Mouse (Mus musculus) CH12.LX (cell line): ENCODE results near the gene Hdac11. TPM values are rescaled to one million over a fixed set of nuclear protein-coding genes. Genes with fewer than 3 reads are reported as not detected.

ENCODE experiments used
- DNase-seq: peaks from one replicate; pipeline ENCODE4 v3.0.0-alpha.2; 2013; ENCODE audit errors: extremely low read depth
- H3K27ac ChIP-seq: 2 replicates; pipeline ENCODE4 v1.5.1; 2012; ENCODE audit warnings: low read depth, mild to moderate bottlenecking, control low read depth, moderate library complexity; ENCODE audit not compliant: insufficient read depth
- H3K27me3 ChIP-seq: replicated peaks from 2 replicates; pipeline ENCODE3; 2012; ENCODE audit warnings: inconsistent platforms
- H3K36me3 ChIP-seq, 2 experiments: replicated peaks in 1 of 2; 2 replicates each; pipeline versions ENCODE3 to v1.6.1; 2012; ENCODE audit warnings: inconsistent platforms in 1 of 2, low read length in 1 of 2, mild to moderate bottlenecking in 1 of 2, mixed read lengths in 1 of 2, moderate library complexity in 1 of 2; ENCODE audit not compliant: control insufficient read depth in 1 of 2, insufficient read depth in 1 of 2
- H3K4me1 ChIP-seq, 2 experiments: 2 replicates each; pipeline ENCODE4 v1.6.1; 2012; ENCODE audit warnings: inconsistent platforms in 1 of 2, moderate library complexity in 1 of 2; ENCODE audit not compliant: insufficient read depth in 2 of 2, control insufficient read depth in 1 of 2
- H3K4me2 ChIP-seq: 2 replicates; pipeline ENCODE4 v1.6.1; 2012; ENCODE audit warnings: low read depth, mild to moderate bottlenecking, control low read depth; ENCODE audit not compliant: poor library complexity, insufficient read depth, severe bottlenecking
- H3K4me3 ChIP-seq, 3 experiments: fragments of 150-350 bp in 1 of 3; sonication (generic) in 1 of 3; replicated peaks in 1 of 3; 2 replicates each; pipeline versions ENCODE3 to v1.5.1; 2011 to 2012; ENCODE audit warnings: low read depth in 2 of 3, low read length in 2 of 3, mild to moderate bottlenecking in 2 of 3, moderate library complexity in 2 of 3, control low read depth in 1 of 3, improper control_type of control experiment in 1 of 3, inconsistent platforms in 1 of 3, mixed read lengths in 1 of 3; ENCODE audit not compliant: poor library complexity in 1 of 3
- H3K79me2 ChIP-seq: replicated peaks from 2 replicates; pipeline ENCODE4 v1.6.1; 2012; ENCODE audit warnings: mild to moderate bottlenecking, moderate library complexity; ENCODE audit not compliant: control insufficient read depth, poor library complexity, insufficient read depth, severe bottlenecking; ENCODE audit errors: extremely low read depth
- H3K9ac ChIP-seq: 2 replicates; pipeline ENCODE4 v1.6.1; 2012; ENCODE audit warnings: low read depth, mild to moderate bottlenecking, control low read depth, moderate library complexity; ENCODE audit not compliant: insufficient read depth
- H3K9me3 ChIP-seq: replicated peaks from 2 replicates; pipeline ENCODE3; 2012; ENCODE audit warnings: low read length, inconsistent platforms, mixed read lengths
- CHD1 ChIP-seq: IDR thresholded peaks from 2 replicates; pipeline ENCODE4 v1.6.1; 2012; ENCODE audit warnings: low read depth, low read length, improper control_type of control experiment, inconsistent platforms
- CTCF ChIP-seq, 2 experiments: IDR thresholded peaks in 1 of 2; conservative IDR thresholded peaks in 1 of 2; 2 replicates each; pipeline ENCODE4 v1.5.1; 2011 to 2012; ENCODE audit warnings: low read depth in 2 of 2, low read length in 2 of 2, improper control_type of control experiment in 1 of 2, inconsistent platforms in 1 of 2, mild to moderate bottlenecking in 1 of 2, moderate library complexity in 1 of 2
- E2F4 ChIP-seq: IDR thresholded peaks from 2 replicates; pipeline ENCODE4 v1.6.1; 2011; ENCODE audit warnings: low read depth, low read length, improper control_type of control experiment; ENCODE audit not compliant: insufficient replicate concordance
- ELF1 ChIP-seq: IDR thresholded peaks from 2 replicates; pipeline ENCODE4 v1.6.1; 2014; ENCODE audit warnings: low read depth, mild to moderate bottlenecking, inconsistent platforms, low read length, improper control_type of control experiment
- EP300 ChIP-seq: IDR thresholded peaks from 2 replicates; pipeline ENCODE4 v1.6.1; 2011; ENCODE audit warnings: low read length, improper control_type of control experiment
- ETS1 ChIP-seq: conservative IDR thresholded peaks from 2 replicates; pipeline ENCODE4 v1.6.1; 2012; ENCODE audit warnings: low read depth, mild to moderate bottlenecking, inconsistent platforms, low read length, improper control_type of control experiment, moderate library complexity
- HCFC1 ChIP-seq: IDR thresholded peaks from 2 replicates; pipeline ENCODE4 v1.6.1; 2012; ENCODE audit warnings: low read depth, mild to moderate bottlenecking, inconsistent platforms, low read length, improper control_type of control experiment
- IRF4 ChIP-seq: IDR thresholded peaks from 2 replicates; pipeline ENCODE4 v1.6.1; 2014; ENCODE audit warnings: low read depth, mild to moderate bottlenecking, inconsistent platforms, low read length, improper control_type of control experiment
- JUND ChIP-seq: conservative IDR thresholded peaks from 2 replicates; pipeline ENCODE4 v1.6.1; 2011; ENCODE audit warnings: low read depth, low read length, improper control_type of control experiment
- MAZ ChIP-seq: IDR thresholded peaks from 2 replicates; pipeline ENCODE4 v1.6.1; 2012; ENCODE audit warnings: low read depth, mild to moderate bottlenecking, inconsistent platforms, low read length, improper control_type of control experiment, moderate library complexity
- MEF2A ChIP-seq: IDR thresholded peaks from 2 replicates; pipeline ENCODE4 v1.6.1; 2014; ENCODE audit warnings: low read depth, mild to moderate bottlenecking, inconsistent platforms, low read length, improper control_type of control experiment, borderline replicate concordance
- MYC ChIP-seq: IDR thresholded peaks from 2 replicates; pipeline ENCODE4 v1.6.1; 2011; ENCODE audit warnings: low read depth, mild to moderate bottlenecking, improper control_type of control experiment, low read length
- NELFE ChIP-seq: IDR thresholded peaks from 2 replicates; pipeline ENCODE4 v1.6.1; 2011; ENCODE audit warnings: low read depth, low read length, improper control_type of control experiment
- RAD21 ChIP-seq: IDR thresholded peaks from 2 replicates; pipeline ENCODE4 v1.6.1; 2011; ENCODE audit warnings: low read depth, mild to moderate bottlenecking, low read length, improper control_type of control experiment, moderate library complexity
- SIN3A ChIP-seq: IDR thresholded peaks from 2 replicates; pipeline ENCODE4 v1.6.1; 2012; ENCODE audit warnings: low read length, improper control_type of control experiment, inconsistent platforms
- USF2 ChIP-seq: conservative IDR thresholded peaks from 2 replicates; pipeline ENCODE4 v1.6.1; 2011; ENCODE audit warnings: low read depth, low read length, improper control_type of control experiment
- ZC3H11A ChIP-seq: IDR thresholded peaks from 2 replicates; pipeline ENCODE4 v1.6.1; 2012; ENCODE audit warnings: low read depth, mild to moderate bottlenecking, inconsistent platforms, low read length, improper control_type of control experiment
- ZKSCAN1 ChIP-seq: IDR thresholded peaks from 2 replicates; pipeline ENCODE4 v1.6.1; 2012; ENCODE audit warnings: low read depth, inconsistent platforms, low read length, improper control_type of control experiment, borderline replicate concordance
- ZMIZ1 ChIP-seq: IDR thresholded peaks from 2 replicates; pipeline ENCODE4 v1.6.1; 2012; ENCODE audit warnings: low read depth, mild to moderate bottlenecking, inconsistent platforms, low read length, improper control_type of control experiment
- ZNF384 ChIP-seq: IDR thresholded peaks from 2 replicates; pipeline ENCODE4 v1.6.1; 2012; ENCODE audit warnings: low read depth, low read length, improper control_type of control experiment, inconsistent platforms
- dilution Hi-C: fragments of 300-500 bp; cut with MboI; formaldehyde crosslinking; loops from 2 replicates; pipeline ENCODE4 v1.14.3; 2020; ENCODE audit warnings: low sequenced_read_pairs; ENCODE audit not compliant: extremely low pct_unique_long_range_greater_than_20kb, extremely low pct_ligation_motif_present
- in situ Hi-C: fragments of 300-500 bp; cut with MboI; formaldehyde crosslinking; loops from 3 replicates; pipeline ENCODE4 v1.14.3; 2019; ENCODE audit warnings: low sequenced_read_pairs, low pct_ligation_motif_present, low pct_unique_long_range_greater_than_20kb, mixed read lengths
- polyA plus RNA-seq: library from polyadenylated mRNA; unstranded; fragments of >175 nt; gene quantifications from 2 replicates; pipeline ENCODE4 v1.2.1, GENCODE M21; 2012; ENCODE audit warnings: low read depth; ENCODE audit not compliant: insufficient read length
- total RNA-seq, 2 experiments: library from RNA; depleted of rRNA; stranded (reverse); fragments of 300-350 nt in 1 of 2; fragments of >200 nt in 1 of 2; gene quantifications; 2 replicates each; pipeline ENCODE4 v1.2.3; 2012 to 2014

Hdac11 gene
- total and polyA plus RNA-seq, 3 experiments = 0.53 to 2.1 TPM; not detected in 1

- no peaks in the 10 kb centered on the region for H3K36me3 ChIP-seq
- H3K4me3 ChIP-seq = no peak overlapping the region
- H3K27ac ChIP-seq = no peak overlapping the region
- no peaks in the 10 kb centered on the region for H3K4me1 ChIP-seq
- no peak overlapping the region for H3K9ac ChIP-seq
- no peak overlapping the region for H3K4me2 ChIP-seq
- peaks cover 95% of the 10 kb centered on the region for H3K27me3 ChIP-seq
- DNase-seq = no peak
- in situ Hi-C loops = no loop called here
- H3K79me2 ChIP-seq = no peaks in the 10 kb centered on the region
- TF ChIP-seq HCFC1 = no peak
- TF ChIP-seq MYC = no peak
- TF ChIP-seq E2F4 = no peak
- TF ChIP-seq, all 38 proteins: peak for 0
- dilution Hi-C loops = no loop called here
- no peaks in the 10 kb centered on the region for H3K9me3 ChIP-seq
These were observed 59.0 kb downstream of the Hdac11 start for GRCm38 (mm10) chr6:91215454-91215853.

- H3K4me3 ChIP-seq = no peak overlapping the region
- H3K27me3 ChIP-seq = peaks cover 96% of the 10 kb centered on the region
- TF ChIP-seq MEF2A (no peak), EP300 (no peak), SIN3A (no peak), ZNF384 (no peak), IRF4 (no peak), ZC3H11A (no peak), MAZ (no peak), ZMIZ1 (no peak), ZKSCAN1 (no peak), JUND (no peak), ELF1 (no peak), MYC (no peak), ETS1 (no peak), CHD1 (no peak), CTCF (conservative IDR thresholded peaks at IDR 0.05 in 1 of 2, IDR thresholded peaks at IDR 0.05 in 1 of 2; ENCODE audit: low read depth in 2 of 2, low read length in 2 of 2) (no peak), NELFE (no peak), HCFC1 (no peak), RAD21 (no peak), USF2 (no peak)
- TF ChIP-seq, all 38 proteins: peak for 0
- no peaks in the 10 kb centered on the region for H3K36me3 ChIP-seq
- no peak overlapping the region for H3K9ac ChIP-seq
- H3K27ac ChIP-seq = no peak overlapping the region
- dilution Hi-C loops = no loop called here
- no peaks in the 10 kb centered on the region for H3K9me3 ChIP-seq
- in situ Hi-C loops = no loop called here
- H3K4me2 ChIP-seq = no peak overlapping the region
- H3K4me1 ChIP-seq = no peaks in the 10 kb centered on the region
- H3K79me2 ChIP-seq = no peaks in the 10 kb centered on the region
- no peak for DNase-seq
These were observed 62.0 kb downstream of the Hdac11 start for GRCm38 (mm10) chr6:91218445-91218844.
